Mouse (Mus musculus) lung, postnatal 36 days (tissue): ENCODE measurements around the gene Hils1.
"Not testable (repeated sequence)": the region's sequence is repeated elsewhere in the genome, so short reads cannot be mapped to it uniquely, and the experiment has no call there.

Source experiments
- DNase-seq: peaks from one replicate; pipeline ENCODE4 v3.0.0; 2022; ENCODE audit warnings: mixed read lengths

Hils1 gene

GRCm38 (mm10) chr11:95006525-95007219 is 39.3 kb downstream of the Hils1 start:
- peak; percentile 90 for DNase-seq

- no peak for DNase-seq
These were observed 40.0 kb downstream of the Hils1 start for GRCm38 (mm10) chr11:95007418-95007817.

- no peak for DNase-seq
These were observed 41.6 kb downstream of the Hils1 start for GRCm38 (mm10) chr11:95008661-95009628.

- peak; percentile 47 for DNase-seq
These were observed 42.2 kb downstream of the Hils1 start, which contains the start of gene Samd14 for GRCm38 (mm10) chr11:95009629-95010014. Gene Samd14, plus strand, starts transcription at chr11:95009879.

- no peak for DNase-seq
These were observed 42.8 kb downstream of the Hils1 start for GRCm38 (mm10) chr11:95010141-95010739.

- not testable (repeated sequence) for DNase-seq
These were observed 43.5 kb downstream of the Hils1 start for GRCm38 (mm10) chr11:95010841-95011403.

- DNase-seq = no peak
These were observed 44.0 kb downstream of the Hils1 start for GRCm38 (mm10) chr11:95011416-95011815.

- no peak for DNase-seq
These were observed 44.7 kb downstream of the Hils1 start for GRCm38 (mm10) chr11:95012075-95012474.

- DNase-seq = no peak
These were observed 45.1 kb downstream of the Hils1 start for GRCm38 (mm10) chr11:95012487-95012886.

- DNase-seq = no peak
These were observed 48.1 kb downstream of the Hils1 start for GRCm38 (mm10) chr11:95015484-95015883.
